Mouse (Mus musculus) cortical plate, adult 2 months (tissue): Measurements from ENCODE around the gene Nemp1. TPM values are rescaled to one million over a fixed set of nuclear protein-coding genes. Genes with fewer than 3 reads are reported as not detected.

Source experiments
- H3K27ac ChIP-seq: fragments of 200-500 bp; 2 replicates; pipeline ENCODE4 v1.5.1; 2012; ENCODE audit warnings: low read length, control low read depth, inconsistent platforms; ENCODE audit not compliant: insufficient read depth
- H3K4me1 ChIP-seq: fragments of 200-500 bp; 2 replicates; pipeline ENCODE4 v1.6.1; 2011; ENCODE audit warnings: low read length; ENCODE audit not compliant: control insufficient read depth, insufficient read depth
- H3K4me3 ChIP-seq: fragments of 200-500 bp; 2 replicates; pipeline ENCODE4 v1.5.1; 2011; ENCODE audit warnings: mild to moderate bottlenecking, low read length, control low read depth; ENCODE audit not compliant: insufficient read depth
- CTCF ChIP-seq: fragments of 200-500 bp; IDR thresholded peaks from 2 replicates; pipeline ENCODE4 v1.5.1; 2011; ENCODE audit warnings: mild to moderate bottlenecking, control low read depth, low read length; ENCODE audit not compliant: insufficient read depth; ENCODE audit errors: extremely low read depth
- POLR2A ChIP-seq: fragments of 200-500 bp; IDR thresholded peaks from 2 replicates; pipeline ENCODE4 v1.6.1; 2011; ENCODE audit warnings: mild to moderate bottlenecking, low read length, control low read depth; ENCODE audit not compliant: insufficient read depth; ENCODE audit errors: extremely low read depth
- polyA plus RNA-seq: library from polyadenylated mRNA; depleted of rRNA; stranded (reverse); fragments of >200 nt; gene quantifications from 2 replicates; pipeline ENCODE4 v1.2.3, GENCODE M21; 2012

Gene Nemp1
- polyA plus RNA-seq, 1 experiment = 3.8 TPM

- Histone ChIP-seq H3K4me3 (no peak overlapping the region), H3K27ac (no peak overlapping the region), H3K4me1 (no peaks in the 10 kb centered on the region)
- TF ChIP-seq POLR2A (no peak), CTCF (no peak)
Measured at GRCm38 (mm10) chr10:127691053-127691452, 24.4 kb downstream of the Nemp1 start.

- Histone ChIP-seq H3K4me3 (no peak overlapping the region), H3K4me1 (no peaks in the 10 kb centered on the region), H3K27ac (no peak overlapping the region)
- TF ChIP-seq CTCF = peak; percentile 28; the same call in 1 of the 2 replicates
- no peak for TF ChIP-seq POLR2A
Measured at GRCm38 (mm10) chr10:127694636-127695035, 27.9 kb downstream of the Nemp1 start.

GRCm38 (mm10) chr10:127695775-127696174, 29.1 kb downstream of the Nemp1 start:
- Histone ChIP-seq H3K4me1 (no peaks in the 10 kb centered on the region), H3K27ac (no peak overlapping the region), H3K4me3 (no peak overlapping the region)
- TF ChIP-seq CTCF (no peak), POLR2A (no peak)

GRCm38 (mm10) chr10:127698966-127699365, 32.3 kb downstream of the Nemp1 start:
- Histone ChIP-seq H3K4me3 (no peak overlapping the region), H3K27ac (no peak overlapping the region), H3K4me1 (no peaks in the 10 kb centered on the region)
- TF ChIP-seq POLR2A = no peak
- no peak for TF ChIP-seq CTCF

- H3K27ac ChIP-seq = no peak overlapping the region
- TF ChIP-seq POLR2A (no peak), CTCF (no peak)
Measured at GRCm38 (mm10) chr10:127703299-127703698, 36.6 kb downstream of the Nemp1 start.

GRCm38 (mm10) chr10:127704293-127704692, 37.6 kb downstream of the Nemp1 start:
- no peak for TF ChIP-seq CTCF
- no peak for TF ChIP-seq POLR2A
- Histone ChIP-seq H3K27ac (no peak overlapping the region), H3K4me3 (no peak overlapping the region), H3K4me1 (no peaks in the 10 kb centered on the region)

More at GRCm38 (mm10) chr10:127703299-127703698, 36.6 kb downstream of the Nemp1 start:
- no peaks in the 10 kb centered on the region for H3K4me1 ChIP-seq
- H3K4me3 ChIP-seq = no peak overlapping the region

- no peak for TF ChIP-seq POLR2A
- no peak for TF ChIP-seq CTCF
Measured at GRCm38 (mm10) chr10:127704766-127705220, 38.1 kb downstream of the Nemp1 start, which contains the start of gene Myo1a. Gene Myo1a (plus strand): TSS chr10:127705170.

DNA sequence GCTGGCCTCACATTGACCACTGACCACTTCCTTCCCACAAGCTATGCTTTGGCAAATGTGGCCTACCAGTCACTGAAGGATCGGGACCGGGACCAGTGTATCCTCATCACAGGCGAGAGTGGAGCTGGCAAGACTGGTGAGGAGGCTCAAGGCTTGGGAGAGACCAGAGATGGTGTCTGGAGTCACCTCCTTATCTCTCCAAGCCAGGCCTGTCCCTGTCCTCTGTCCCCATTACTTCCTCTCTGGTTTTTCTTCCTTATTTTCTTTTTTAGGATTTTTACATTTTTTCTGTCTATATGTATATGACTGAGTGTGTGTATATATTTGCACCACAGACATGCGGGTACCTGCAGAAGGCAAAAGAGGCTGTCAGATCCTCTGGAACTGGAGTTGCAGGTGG, 39.1 kb downstream of the Nemp1 start:
- Histone ChIP-seq H3K27ac (no peak overlapping the region), H3K4me3 (no peak overlapping the region), H3K4me1 (no peaks in the 10 kb centered on the region)
- TF ChIP-seq POLR2A (no peak), CTCF (no peak)

More at GRCm38 (mm10) chr10:127704766-127705220, 38.1 kb downstream of the Nemp1 start, which contains the start of gene Myo1a:
- no peaks in the 10 kb centered on the region for H3K4me1 ChIP-seq
- no peak within 1 kb of the TSS for H3K4me3 ChIP-seq
- no peak within 1 kb of the TSS for H3K27ac ChIP-seq

DNA sequence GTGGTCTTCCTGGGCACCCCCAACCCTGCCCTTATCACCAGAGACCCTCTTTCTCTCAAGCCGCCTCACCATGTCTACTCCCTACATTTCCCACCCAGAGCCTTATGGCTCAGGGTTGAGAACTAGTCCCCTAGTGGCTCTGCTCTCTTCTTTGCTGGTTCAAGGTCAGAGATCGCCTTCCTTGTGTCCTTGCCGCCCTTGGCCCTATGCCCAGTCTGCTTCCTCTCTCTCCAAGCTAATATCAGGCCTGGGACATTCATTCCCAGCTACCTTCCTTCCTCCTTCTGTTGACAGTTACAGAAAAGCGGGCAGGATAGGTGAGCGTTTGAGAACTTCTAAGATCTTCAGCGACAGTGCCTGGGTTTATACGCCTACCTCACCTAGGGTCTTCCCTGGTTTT, 41.0 kb downstream of the Nemp1 start:
- TF ChIP-seq CTCF (no peak), POLR2A (no peak)
- H3K27ac ChIP-seq = no peak overlapping the region
- no peak overlapping the region for H3K4me3 ChIP-seq
- no peaks in the 10 kb centered on the region for H3K4me1 ChIP-seq

- Histone ChIP-seq H3K4me3 (no peak overlapping the region), H3K27ac (no peak overlapping the region), H3K4me1 (no peaks in the 10 kb centered on the region)
- TF ChIP-seq POLR2A = no peak
- no peak for TF ChIP-seq CTCF
Measured at GRCm38 (mm10) chr10:127708850-127709370, 42.2 kb downstream of the Nemp1 start.

DNA sequence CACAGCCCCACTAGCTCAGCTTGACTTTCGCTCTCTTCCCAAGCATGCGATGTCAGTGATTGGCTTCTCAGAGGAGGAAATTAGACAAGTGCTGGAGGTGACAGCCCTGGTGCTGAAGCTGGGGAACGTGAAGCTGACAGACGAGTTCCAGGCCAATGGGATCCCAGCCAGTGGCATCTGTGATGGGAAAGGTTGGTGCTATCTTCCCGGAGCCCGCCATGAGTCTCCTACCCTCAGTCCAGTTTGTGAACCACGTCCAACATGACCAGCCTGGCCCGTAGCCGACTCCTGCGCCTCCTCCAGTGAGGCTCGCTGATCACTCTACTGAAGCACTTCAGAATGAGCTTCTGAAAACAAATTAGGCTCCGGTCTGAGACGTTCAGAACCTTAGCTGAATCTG, 43.6 kb downstream of the Nemp1 start:
- Histone ChIP-seq H3K27ac (no peak overlapping the region), H3K4me3 (no peak overlapping the region), H3K4me1 (no peaks in the 10 kb centered on the region)
- no peak for TF ChIP-seq CTCF
- no peak for TF ChIP-seq POLR2A
